Mouse (Mus musculus) G1E (cell line): Measurements from ENCODE around the gene Rpl38. TPM values are rescaled to one million over a fixed set of nuclear protein-coding genes. Genes with fewer than 3 reads are reported as not detected.
"Not testable (repeated sequence)": the region's sequence is repeated elsewhere in the genome, so short reads cannot be mapped to it uniquely, and the experiment has no call there.

Experiments used
- ATAC-seq: 2 replicates; pipeline ENCODE4 v1.8.0; 2016; ENCODE audit warnings: mild to moderate bottlenecking; ENCODE audit not compliant: insufficient number of reproducible peaks, poor library complexity, low FRiP score, severe bottlenecking; ENCODE audit errors: extremely low read depth
- DNase-seq: peaks from one replicate; pipeline ENCODE4 v3.0.0; 2012; ENCODE audit warnings: low spot score
- H3K27me3 ChIP-seq: 2 replicates; pipeline ENCODE4 v1.6.1; 2012; ENCODE audit warnings: mild to moderate bottlenecking, low read length, inconsistent platforms; ENCODE audit not compliant: insufficient read depth
- H3K36me3 ChIP-seq: replicated peaks from 2 replicates; pipeline ENCODE3; 2012; ENCODE audit warnings: mild to moderate bottlenecking, inconsistent platforms
- H3K4me1 ChIP-seq: 2 replicates; pipeline ENCODE4 v1.6.1; 2012; ENCODE audit warnings: low read depth, low read length, inconsistent platforms, mixed read lengths; ENCODE audit not compliant: insufficient read depth
- H3K4me3 ChIP-seq: 2 replicates; pipeline ENCODE4 v1.5.1; 2012; ENCODE audit warnings: low read depth, mild to moderate bottlenecking, inconsistent platforms, low read length, moderate library complexity, mixed read lengths
- H3K9me3 ChIP-seq: replicated peaks from 2 replicates; pipeline ENCODE4 v1.6.1; 2012; ENCODE audit warnings: inconsistent platforms
- CTCF ChIP-seq: IDR thresholded peaks from 2 replicates; pipeline ENCODE4 v1.5.1; 2012; ENCODE audit warnings: low read depth, low read length, inconsistent platforms, mixed read lengths
- GATA1 ChIP-seq: IDR thresholded peaks from 2 replicates; pipeline ENCODE4 v1.6.1; 2012; ENCODE audit warnings: borderline replicate concordance, low read length, inconsistent platforms, mixed read lengths
- GATA2 ChIP-seq: IDR thresholded peaks from 2 replicates; pipeline ENCODE4 v1.6.1; 2012; ENCODE audit warnings: low read depth, low read length, inconsistent platforms, borderline replicate concordance
- POLR2AphosphoS5 ChIP-seq: IDR thresholded peaks from 2 replicates; pipeline ENCODE4 v1.6.1; 2012; ENCODE audit warnings: low read depth, low read length, inconsistent platforms; ENCODE audit not compliant: insufficient replicate concordance
- TAL1 ChIP-seq: conservative IDR thresholded peaks from 2 replicates; pipeline ENCODE4 v1.6.1; 2012; ENCODE audit warnings: low read depth, low read length, inconsistent platforms, mixed read lengths
- polyA plus RNA-seq: library from polyadenylated mRNA; stranded (reverse); fragments of >175 nt; gene quantifications from 2 replicates; pipeline ENCODE4 v1.2.3, GENCODE M21; 2012
- total RNA-seq, 2 experiments: library from RNA; stranded (forward) in 1 of 2; stranded (reverse) in 1 of 2; fragments of 200-1000 nt in 1 of 2; fragments of >200 nt in 1 of 2; fragmentation: Nextera tagmentation in 1 of 2; gene quantifications; 2 replicates each; pipeline ENCODE4 v1.2.3; 2014 to 2017

Gene Rpl38
- total and polyA plus RNA-seq, 3 experiments: 420 to 2,691 (median 875) TPM

DNA sequence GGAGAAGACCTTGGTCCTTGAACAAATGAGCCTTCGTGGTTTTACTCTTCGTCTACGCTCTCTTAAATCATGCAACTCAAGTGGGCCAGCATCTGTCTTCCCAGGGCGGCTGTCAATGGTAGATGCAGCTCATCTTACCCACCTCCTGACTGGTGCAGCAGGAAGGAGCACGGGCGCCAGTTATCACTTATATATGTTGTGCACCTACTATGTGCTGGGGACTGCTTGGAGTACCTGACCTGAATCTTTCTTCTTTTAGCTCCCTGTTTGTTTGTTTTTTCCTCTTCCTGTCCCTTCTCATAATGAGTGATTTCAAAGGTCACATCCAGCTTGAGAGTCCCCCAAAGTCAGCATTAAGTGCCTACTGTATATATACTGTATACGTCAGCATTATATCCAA is 4.2 kb upstream of the Rpl38 start:
- peaks cover 4% of the 10 kb centered on the region for H3K36me3 ChIP-seq
- peaks cover 11% of the 10 kb centered on the region for H3K27me3 ChIP-seq
- DNase-seq (no peak), ATAC-seq (no peak)
- H3K4me3 ChIP-seq: no peak overlapping the region
- TF ChIP-seq TAL1 (no peak), GATA2 (no peak), CTCF (no peak), POLR2AphosphoS5 (no peak), GATA1 (no peak)
- H3K4me1 ChIP-seq: peaks cover 2% of the 10 kb centered on the region; the same call in 1 of the 2 replicates
- H3K9me3 ChIP-seq: peaks cover under 1% of the 10 kb centered on the region

DNA sequence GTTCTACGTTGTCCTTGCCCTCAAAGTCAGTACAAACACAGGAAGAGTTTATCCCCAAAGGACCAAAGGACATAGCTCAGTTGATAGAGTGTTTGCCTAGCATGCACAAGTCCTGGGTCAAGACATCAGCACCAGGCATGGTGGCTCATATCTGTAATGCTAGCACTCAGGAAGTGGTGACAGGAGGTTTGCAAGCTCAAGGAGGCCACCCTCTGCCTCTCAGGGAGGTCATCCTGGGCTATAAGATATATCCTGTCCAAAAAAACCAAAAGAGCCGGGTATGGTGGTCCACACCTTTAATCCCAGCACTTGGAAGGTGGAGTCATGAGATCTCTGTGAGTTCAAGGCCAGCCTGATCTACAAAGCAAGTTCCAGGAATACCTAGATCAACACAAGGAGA is 2.9 kb upstream of the Rpl38 start:
- TF ChIP-seq TAL1 (no peak), POLR2AphosphoS5 (no peak), CTCF (no peak), GATA1 (no peak), GATA2 (no peak)
- ATAC-seq: no peak
- peaks cover 11% of the 10 kb centered on the region for H3K27me3 ChIP-seq
- H3K4me1 ChIP-seq: peaks cover 6% of the 10 kb centered on the region
- peaks cover 17% of the 10 kb centered on the region for H3K36me3 ChIP-seq
- H3K9me3 ChIP-seq: no peaks in the 10 kb centered on the region
- no peak for DNase-seq
- H3K4me3 ChIP-seq: no peak overlapping the region

DNA sequence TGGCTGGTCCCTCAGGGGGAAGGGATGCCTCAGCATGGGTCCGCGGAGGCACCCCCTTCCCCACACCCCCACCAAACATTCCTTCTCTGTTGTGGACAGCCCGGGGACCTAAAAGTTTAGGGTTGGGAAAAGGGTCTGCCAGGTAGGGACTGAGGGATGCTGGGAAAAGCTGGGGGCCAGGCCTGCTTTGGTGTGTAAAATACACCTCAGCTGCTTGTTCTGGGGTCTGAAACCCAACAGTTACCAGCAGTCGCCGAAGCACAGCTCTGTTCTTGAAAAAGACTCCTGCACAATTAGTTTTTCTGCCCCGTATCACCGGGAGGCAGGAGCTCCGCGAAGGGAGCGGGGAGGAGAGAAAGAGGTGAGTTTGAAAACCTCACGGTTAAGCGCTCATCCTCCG is 1.5 kb upstream of the Rpl38 start:
- H3K4me3 ChIP-seq: no peak overlapping the region
- no peaks in the 10 kb centered on the region for H3K9me3 ChIP-seq
- H3K27me3 ChIP-seq: peaks cover 11% of the 10 kb centered on the region
- no peak for ATAC-seq
- no peak for DNase-seq
- peaks cover 30% of the 10 kb centered on the region for H3K36me3 ChIP-seq
- peaks cover 19% of the 10 kb centered on the region for H3K4me1 ChIP-seq
- TF ChIP-seq TAL1: no peak
- no peak for TF ChIP-seq GATA1
- TF ChIP-seq POLR2AphosphoS5: no peak
- TF ChIP-seq GATA2: no peak
- TF ChIP-seq CTCF: no peak

DNA sequence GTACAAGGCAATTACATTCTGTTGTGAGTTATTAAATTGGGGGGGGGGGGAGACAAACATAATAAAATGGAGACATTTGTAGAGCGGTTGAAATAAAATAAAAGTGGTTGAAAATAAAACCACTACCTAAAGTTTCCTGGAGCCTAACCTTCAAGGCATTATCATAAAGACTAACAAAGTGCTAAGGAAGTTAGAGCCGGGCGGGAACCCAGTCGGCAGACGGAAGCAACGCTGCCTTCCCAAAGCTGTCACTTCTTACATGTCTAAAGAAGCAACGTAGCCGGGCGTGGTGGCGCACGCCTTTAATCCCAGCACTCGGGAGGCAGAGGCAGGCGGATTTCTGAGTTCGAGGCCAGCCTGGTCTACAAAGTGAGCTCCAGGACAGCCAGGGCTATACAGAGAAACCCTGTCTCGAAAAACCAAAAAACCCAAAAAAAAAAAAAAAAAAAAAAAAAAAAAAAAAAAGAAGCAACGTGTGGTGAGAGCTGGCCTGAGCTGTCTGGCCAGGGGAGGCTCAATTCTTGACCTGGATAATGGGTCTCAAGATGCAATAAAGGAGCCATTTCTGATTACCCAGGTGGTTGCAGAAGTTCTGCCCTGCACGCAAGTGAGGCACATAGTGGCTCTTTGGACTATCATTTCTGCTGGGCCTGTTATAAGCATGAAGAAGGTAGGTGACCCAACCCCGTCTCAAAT is 940 bp upstream of the Rpl38 start:
- TF ChIP-seq POLR2AphosphoS5: no peak
- TF ChIP-seq GATA2: no peak
- Histone ChIP-seq H3K36me3 (peaks cover 36% of the 10 kb centered on the region), H3K9me3 (no peaks in the 10 kb centered on the region), H3K27me3 (peaks cover 11% of the 10 kb centered on the region), H3K4me3 (no peak overlapping the region), H3K4me1 (peaks cover 25% of the 10 kb centered on the region)
- DNase-seq (no peak), ATAC-seq (no peak)

DNA sequence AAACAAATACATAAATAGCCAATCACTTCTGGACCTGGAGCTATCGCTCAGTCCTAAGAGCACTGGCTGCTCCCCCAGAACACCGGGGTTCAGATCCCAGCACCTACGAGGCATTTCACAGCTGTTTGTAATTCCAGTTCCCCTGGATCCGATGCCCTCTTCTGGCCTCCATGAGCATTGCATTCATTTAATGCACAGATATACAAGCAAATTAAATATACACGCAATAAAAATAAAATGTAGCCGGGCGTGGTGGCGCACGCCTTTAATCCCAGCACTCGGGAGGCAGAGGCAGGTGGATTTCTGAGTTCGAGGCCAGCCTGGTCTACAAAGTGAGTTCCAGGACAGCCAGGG is 415 bp upstream of the Rpl38 start:
- H3K4me3 ChIP-seq, DNase-seq, ATAC-seq, H3K9me3 ChIP-seq: not testable (repeated sequence)
- peaks cover 31% of the 10 kb centered on the region for H3K4me1 ChIP-seq
- peaks cover 11% of the 10 kb centered on the region for H3K27me3 ChIP-seq
- TF ChIP-seq CTCF: peak; percentile 25; the same call in 1 of the 2 replicates
- peaks cover 42% of the 10 kb centered on the region for H3K36me3 ChIP-seq

DNA sequence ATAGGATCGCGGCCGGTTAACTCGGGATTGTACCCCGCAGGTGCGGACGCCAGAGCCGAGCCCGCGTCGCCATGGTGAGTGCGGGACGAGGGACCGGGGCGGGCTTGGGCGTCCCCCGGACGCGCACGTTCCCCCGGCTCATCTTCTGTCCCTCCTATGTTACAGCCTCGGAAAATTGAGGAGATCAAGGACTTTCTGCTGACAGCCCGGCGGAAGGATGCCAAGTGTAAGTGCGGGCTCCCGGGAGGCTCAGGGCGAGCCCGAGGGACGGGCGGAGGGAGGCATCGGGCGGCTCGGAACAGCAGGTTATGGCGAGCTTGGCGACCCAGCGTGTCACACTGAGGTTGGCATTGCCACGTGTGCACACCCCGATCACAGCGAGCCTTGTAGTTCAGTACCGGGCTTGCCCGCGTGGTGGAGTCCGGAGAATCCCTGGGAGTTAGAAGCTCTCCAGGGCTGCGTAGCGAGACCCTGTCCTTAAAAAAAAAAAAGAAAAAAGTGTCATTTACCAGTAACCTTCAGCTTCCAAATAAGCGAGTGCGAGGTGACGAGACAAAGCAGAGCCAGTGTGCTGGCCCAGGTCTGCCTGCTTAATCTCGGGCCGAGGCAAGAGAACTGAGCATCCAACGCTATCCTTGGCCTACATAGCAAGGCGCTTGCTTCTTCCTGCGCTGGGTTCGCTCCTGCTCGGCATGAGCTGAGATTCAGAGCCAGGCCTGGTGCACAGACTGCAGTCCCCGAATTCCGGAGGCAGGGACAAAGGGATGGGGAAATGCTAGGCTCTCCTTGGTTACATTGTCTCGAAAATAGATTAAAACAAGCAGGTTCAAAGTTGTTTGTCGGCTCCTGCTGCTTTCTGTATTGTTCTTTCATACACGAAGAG is 658 bp downstream of the Rpl38 start:
- H3K4me3 ChIP-seq: peak overlapping the region; percentile 94
- TF ChIP-seq POLR2AphosphoS5: 0 out of 2 replicates have a peak, but pooled peaks have one; percentile 59
- peak; percentile 24; the same call in 1 of the 2 replicates for TF ChIP-seq CTCF
- no peak for TF ChIP-seq GATA1
- H3K9me3 ChIP-seq: no peaks in the 10 kb centered on the region
- H3K27me3 ChIP-seq: peaks cover 11% of the 10 kb centered on the region
- ATAC-seq (peak; percentile 31), DNase-seq (peak; percentile 64)
- H3K36me3 ChIP-seq: peaks cover 52% of the 10 kb centered on the region
- peaks cover 41% of the 10 kb centered on the region for H3K4me1 ChIP-seq
